Mouse (Mus musculus): Measurements from ENCODE around the gene Usp2. TPM values are rescaled to one million over a fixed set of nuclear protein-coding genes. Genes with fewer than 3 reads are reported as not detected.
A peak's percentile ranks its signal among the peaks of the same experiment; 100 is the strongest.
"Not testable (repeated sequence)": the region's sequence is repeated elsewhere in the genome, so short reads cannot be mapped to it uniquely, and the experiment has no call there.

The Usp2 gene
- polyA plus RNA-seq, 1 experiment = 9.6 TPM

DNA sequence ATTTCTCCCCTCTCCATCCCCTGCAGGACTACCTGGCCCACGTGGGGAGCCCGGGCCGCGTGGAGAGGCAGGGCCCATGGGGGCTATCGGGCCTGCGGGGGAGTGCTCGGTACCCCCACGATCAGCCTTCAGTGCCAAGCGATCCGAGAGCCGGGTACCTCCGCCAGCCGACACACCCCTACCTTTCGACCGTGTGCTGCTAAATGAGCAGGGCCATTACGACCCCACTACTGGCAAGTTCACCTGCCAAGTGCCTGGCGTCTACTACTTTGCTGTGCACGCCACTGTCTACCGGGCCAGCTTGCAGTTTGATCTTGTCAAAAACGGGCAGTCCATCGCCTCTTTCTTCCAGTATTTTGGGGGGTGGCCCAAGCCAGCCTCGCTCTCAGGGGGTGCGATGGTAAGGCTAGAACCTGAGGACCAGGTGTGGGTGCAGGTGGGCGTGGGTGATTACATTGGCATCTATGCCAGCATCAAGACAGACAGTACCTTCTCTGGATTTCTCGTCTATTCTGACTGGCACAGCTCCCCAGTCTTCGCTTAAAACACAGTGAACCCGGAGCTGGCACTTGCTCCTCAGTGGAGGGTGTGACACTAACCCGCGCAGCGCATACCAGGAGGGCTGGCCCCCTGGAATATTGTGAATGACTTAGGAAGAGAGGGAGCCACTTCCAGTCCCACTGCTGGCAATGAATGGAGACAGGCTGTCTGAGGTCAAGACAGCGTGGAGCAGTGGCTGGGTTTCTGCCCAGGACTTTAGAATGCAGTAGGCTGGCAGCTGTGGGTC lies 41.6 kb downstream of the Usp2 start:
- Histone ChIP-seq H3K27ac (ENCODE audit: insufficient read depth, low read length) (no peak overlapping the region), H3K4me3 (ENCODE audit: low read depth, low read length) (peak overlapping the region; percentile 8), H3K4me1 (ENCODE audit: control insufficient read depth, insufficient read depth, low read length) (no peaks in the 10 kb centered on the region), H3K9ac (ENCODE audit: low read depth, poor library complexity, severe bottlenecking) (peak overlapping the region; percentile 38; the same call in 1 of the 2 replicates), H3K36me3 (ENCODE audit: control insufficient read depth, insufficient read depth, low read length, poor library complexity, severe bottlenecking) (0 out of 2 replicates have a peak, but pooled peaks cover 3% of the 10 kb centered on the region), H3K27me3 (ENCODE audit: control insufficient read depth, insufficient read depth, low read length, poor library complexity, severe bottlenecking) (no peaks in the 10 kb centered on the region), H3K9me3 (replicated peaks; ENCODE audit: control insufficient read depth, insufficient read depth, low read length, poor library complexity, severe bottlenecking) (no peaks in the 10 kb centered on the region)
- TF ChIP-seq POLR2A (IDR thresholded peaks at IDR 0.05; ENCODE audit: insufficient read depth, low read length) (no peak), EP300 (IDR thresholded peaks at IDR 0.05; ENCODE audit: insufficient read depth, low read depth, low read length) (no peak), CTCF (IDR thresholded peaks at IDR 0.05; ENCODE audit: low read depth, low read length) (no peak)

DNA sequence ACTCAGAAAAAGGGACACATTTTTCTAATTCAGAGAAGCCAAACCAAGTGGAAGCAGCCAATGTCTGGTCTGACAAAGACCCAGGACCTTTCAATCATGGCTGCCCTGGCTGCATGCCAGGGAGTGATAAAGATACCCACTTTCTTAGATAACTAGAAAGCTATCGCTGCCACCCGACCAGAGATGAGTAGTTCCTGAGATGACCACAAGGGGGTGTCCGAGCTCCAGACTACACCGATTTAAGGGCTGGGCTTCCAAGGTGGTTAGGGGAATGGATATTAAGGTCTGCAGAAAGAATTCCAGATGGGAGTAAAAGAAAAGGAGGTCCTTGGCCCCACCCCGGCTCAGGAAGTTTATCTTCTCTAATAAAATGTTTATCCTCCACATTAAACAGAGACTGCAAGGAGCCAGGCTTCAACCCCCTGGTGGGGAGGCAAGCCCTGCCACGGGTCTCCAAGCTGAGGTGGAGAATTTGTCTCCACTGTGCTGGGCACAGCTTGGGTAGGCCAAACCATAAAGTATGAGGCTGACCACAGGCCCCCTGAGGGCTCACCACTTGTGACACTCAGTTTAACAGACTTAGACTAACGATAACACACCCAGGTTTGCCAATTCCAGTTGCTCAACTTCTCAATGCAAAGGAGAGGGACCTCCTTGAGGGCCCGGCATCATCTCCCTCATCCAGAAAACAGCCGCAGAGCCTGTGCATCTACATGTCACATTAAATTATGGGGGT lies 42.7 kb downstream of the Usp2 start:
- Histone ChIP-seq H3K4me3 (ENCODE audit: low read depth, low read length) (no peak overlapping the region), H3K9ac (ENCODE audit: low read depth, poor library complexity, severe bottlenecking) (no peak overlapping the region), H3K9me3 (replicated peaks; ENCODE audit: control insufficient read depth, insufficient read depth, low read length, poor library complexity, severe bottlenecking) (no peaks in the 10 kb centered on the region), H3K27me3 (ENCODE audit: control insufficient read depth, insufficient read depth, low read length, poor library complexity, severe bottlenecking) (no peaks in the 10 kb centered on the region), H3K4me1 (ENCODE audit: control insufficient read depth, insufficient read depth, low read length) (no peaks in the 10 kb centered on the region), H3K36me3 (ENCODE audit: control insufficient read depth, insufficient read depth, low read length, poor library complexity, severe bottlenecking) (0 out of 2 replicates have a peak, but pooled peaks cover 3% of the 10 kb centered on the region), H3K27ac (ENCODE audit: insufficient read depth, low read length) (no peak overlapping the region)
- TF ChIP-seq CTCF (IDR thresholded peaks at IDR 0.05; ENCODE audit: low read depth, low read length) (peak; percentile 62), EP300 (IDR thresholded peaks at IDR 0.05; ENCODE audit: insufficient read depth, low read depth, low read length) (no peak)

DNA sequence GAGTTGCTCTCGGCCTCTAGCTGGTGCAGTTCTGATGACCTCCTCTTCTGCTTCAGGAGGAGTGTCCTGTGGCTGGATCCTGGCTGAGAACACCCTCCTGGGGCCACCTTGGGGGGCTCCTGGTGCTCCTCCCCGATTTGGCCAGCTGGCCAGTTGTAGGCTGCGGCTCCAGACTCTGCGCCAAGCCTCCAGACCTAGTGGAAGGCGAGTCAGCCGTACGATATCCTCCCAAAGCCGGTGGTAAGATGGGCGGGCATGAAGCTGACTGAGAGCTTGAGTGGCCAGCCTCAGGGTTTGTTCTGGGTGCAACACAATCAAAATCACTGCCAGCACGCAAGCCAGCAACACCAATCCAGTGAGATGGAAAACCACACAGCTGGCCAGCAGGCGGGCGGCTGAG lies 45.1 kb downstream of the Usp2 start:
- H3K4me3 ChIP-seq (ENCODE audit: low read depth, low read length); H3K9ac ChIP-seq (ENCODE audit: low read depth, poor library complexity, severe bottlenecking); H3K4me1 ChIP-seq (ENCODE audit: control insufficient read depth, insufficient read depth, low read length); H3K27ac ChIP-seq (ENCODE audit: insufficient read depth, low read length); H3K27me3 ChIP-seq (ENCODE audit: control insufficient read depth, insufficient read depth, low read length, poor library complexity, severe bottlenecking); H3K9me3 ChIP-seq (replicated peaks; ENCODE audit: control insufficient read depth, insufficient read depth, low read length, poor library complexity, severe bottlenecking); H3K36me3 ChIP-seq (ENCODE audit: control insufficient read depth, insufficient read depth, low read length, poor library complexity, severe bottlenecking): not testable (repeated sequence)

GRCm38 (mm10) chr9:44113105-44113789 lies 46.4 kb downstream of the Usp2 start, which contains the start of the genes Gm49380 and Rnf26:
Gm49380 (minus strand) TSS chr9:44113500.
Rnf26 (minus strand) TSS chr9:44113517.
- Histone ChIP-seq H3K27me3 (ENCODE audit: control insufficient read depth, insufficient read depth, low read length, poor library complexity, severe bottlenecking) (no peaks in the 10 kb centered on the region), H3K9me3 (replicated peaks; ENCODE audit: control insufficient read depth, insufficient read depth, low read length, poor library complexity, severe bottlenecking) (no peaks in the 10 kb centered on the region), H3K27ac (ENCODE audit: insufficient read depth, low read length) (peak within 1 kb of the TSS; percentile 20; the same call in 1 of the 2 replicates), H3K36me3 (ENCODE audit: control insufficient read depth, insufficient read depth, low read length, poor library complexity, severe bottlenecking) (0 out of 2 replicates have a peak, but pooled peaks cover 3% of the 10 kb centered on the region), H3K4me3 (ENCODE audit: low read depth, low read length) (peak within 1 kb of the TSS; percentile 91), H3K9ac (ENCODE audit: low read depth, poor library complexity, severe bottlenecking) (peak within 1 kb of the TSS; percentile 95), H3K4me1 (ENCODE audit: control insufficient read depth, insufficient read depth, low read length) (no peaks in the 10 kb centered on the region)
- TF ChIP-seq EP300 (IDR thresholded peaks at IDR 0.05; ENCODE audit: insufficient read depth, low read depth, low read length) = no peak
- TF ChIP-seq POLR2A (IDR thresholded peaks at IDR 0.05; ENCODE audit: insufficient read depth, low read length) = no peak
- TF ChIP-seq CTCF (IDR thresholded peaks at IDR 0.05; ENCODE audit: low read depth, low read length) = no peak

DNA sequence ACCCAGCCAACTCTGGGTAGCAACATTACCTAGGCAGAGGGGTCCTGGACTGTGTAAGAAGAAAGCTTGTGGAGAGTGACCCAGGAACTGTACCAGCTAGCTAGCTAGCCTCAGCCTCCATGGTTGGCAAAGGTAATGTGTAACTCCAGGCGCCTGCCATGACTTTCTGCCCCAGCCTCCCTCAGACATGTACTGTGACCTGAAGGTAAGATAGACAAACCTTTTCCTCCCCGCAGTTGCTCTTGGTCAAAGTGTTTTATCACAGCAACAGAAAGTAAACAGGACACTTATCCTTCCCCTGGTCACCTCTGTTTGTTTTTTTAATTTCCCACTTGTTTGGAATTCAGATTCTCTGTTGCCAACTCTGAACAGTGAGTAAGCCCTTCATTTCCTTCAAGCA lies 47.6 kb downstream of the Usp2 start:
- H3K27me3 ChIP-seq (ENCODE audit: control insufficient read depth, insufficient read depth, low read length, poor library complexity, severe bottlenecking) = no peaks in the 10 kb centered on the region
- H3K4me3 ChIP-seq (ENCODE audit: low read depth, low read length) = no peak overlapping the region
- no peaks in the 10 kb centered on the region for H3K9me3 ChIP-seq (replicated peaks; ENCODE audit: control insufficient read depth, insufficient read depth, low read length, poor library complexity, severe bottlenecking)
- H3K36me3 ChIP-seq (ENCODE audit: control insufficient read depth, insufficient read depth, low read length, poor library complexity, severe bottlenecking) = 0 out of 2 replicates have a peak, but pooled peaks cover 3% of the 10 kb centered on the region
- H3K27ac ChIP-seq (ENCODE audit: insufficient read depth, low read length) = peak overlapping the region; percentile 20; the same call in 1 of the 2 replicates
- TF ChIP-seq EP300 (IDR thresholded peaks at IDR 0.05; ENCODE audit: insufficient read depth, low read depth, low read length) (no peak), CTCF (IDR thresholded peaks at IDR 0.05; ENCODE audit: low read depth, low read length) (no peak)
- H3K9ac ChIP-seq (ENCODE audit: low read depth, poor library complexity, severe bottlenecking) = peak overlapping the region; percentile 29
- H3K4me1 ChIP-seq (ENCODE audit: control insufficient read depth, insufficient read depth, low read length) = no peaks in the 10 kb centered on the region

Measured in ES-Bruce4 (cell line).